Mouse (Mus musculus): Measurements from ENCODE around the gene Esf1. TPM values are rescaled to one million over a fixed set of nuclear protein-coding genes. Genes with fewer than 3 reads are reported as not detected.
A peak's percentile ranks its signal among the peaks of the same experiment; 100 is the strongest.
"Not testable (repeated sequence)": the region's sequence is repeated elsewhere in the genome, so short reads cannot be mapped to it uniquely, and the experiment has no call there.

Esf1 gene
- total RNA-seq, 2 experiments from 2014 or later = 21.0 to 26.4 TPM

GRCm38 (mm10) chr2:140097131-140097591 is 73.2 kb downstream of the Esf1 start:
- ATAC-seq (ENCODE audit: poor library complexity, severe bottlenecking) = peak; percentile 51; the same call in 1 of the 2 replicates

- ATAC-seq (ENCODE audit: poor library complexity, severe bottlenecking) = no peak
These were observed 74.3 kb downstream of the Esf1 start for GRCm38 (mm10) chr2:140096034-140096433.

DNA sequence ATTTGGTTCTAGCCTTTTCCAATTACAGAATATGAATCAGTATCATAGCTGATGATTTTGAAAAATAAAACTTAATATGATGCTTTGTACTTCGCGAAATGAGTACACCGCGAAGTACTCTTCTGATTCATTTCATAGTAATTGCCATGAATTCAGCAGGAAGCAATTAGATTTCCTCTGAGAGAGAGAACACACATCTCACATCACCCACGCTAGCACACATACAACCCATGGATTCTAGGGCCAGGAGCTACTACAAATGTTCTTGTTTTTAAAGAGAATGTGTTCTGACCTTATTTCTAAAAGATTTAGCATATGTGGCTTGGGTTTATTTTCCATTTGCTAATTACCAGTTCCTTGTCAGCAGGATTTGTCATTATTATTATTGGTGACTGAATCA is 76.9 kb downstream of the Esf1 start:
- ATAC-seq (ENCODE audit: poor library complexity, severe bottlenecking) = no peak

- no peak for ATAC-seq (ENCODE audit: poor library complexity, severe bottlenecking)
These were observed 86.1 kb downstream of the Esf1 start for GRCm38 (mm10) chr2:140084245-140084644.

DNA sequence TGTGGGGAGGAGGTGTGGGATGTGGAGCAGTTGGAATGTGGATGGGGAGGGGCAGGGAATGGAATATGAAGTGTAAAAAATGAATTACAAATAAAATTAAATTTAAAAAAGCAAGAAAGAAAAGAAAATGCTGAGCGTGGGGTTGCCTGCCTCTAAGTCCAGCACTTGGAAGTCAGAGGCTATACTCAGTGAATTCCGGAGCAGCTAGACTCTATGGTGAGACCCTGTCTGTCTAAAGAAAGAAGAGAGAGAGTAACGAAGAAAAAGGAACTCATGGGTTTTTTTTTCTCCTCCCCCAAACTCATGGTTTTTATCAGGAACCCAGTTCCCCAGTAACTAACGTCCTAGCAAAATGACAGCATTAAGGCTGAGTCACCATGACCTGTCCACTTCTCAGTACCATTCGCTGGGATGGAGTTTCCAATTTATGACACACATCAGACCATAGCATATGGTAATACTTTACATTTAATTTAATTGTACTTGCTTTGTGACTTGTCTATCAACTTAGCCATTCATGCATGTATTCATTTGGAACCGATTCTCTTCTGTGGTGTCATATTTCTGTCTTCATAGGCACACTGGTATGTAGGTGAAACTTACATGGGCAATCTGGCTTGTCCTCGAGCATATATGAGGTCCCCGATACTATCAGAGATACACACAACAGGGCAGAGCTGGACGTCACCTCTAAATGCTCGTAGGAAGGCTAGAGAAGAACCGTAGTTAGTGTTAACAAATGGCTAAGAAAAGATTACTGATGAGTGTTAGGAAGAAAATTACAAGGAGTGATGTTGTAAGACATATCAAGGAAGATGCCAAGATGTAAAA is 89.4 kb downstream of the Esf1 start:
- no peak for ATAC-seq (ENCODE audit: poor library complexity, severe bottlenecking)

DNA sequence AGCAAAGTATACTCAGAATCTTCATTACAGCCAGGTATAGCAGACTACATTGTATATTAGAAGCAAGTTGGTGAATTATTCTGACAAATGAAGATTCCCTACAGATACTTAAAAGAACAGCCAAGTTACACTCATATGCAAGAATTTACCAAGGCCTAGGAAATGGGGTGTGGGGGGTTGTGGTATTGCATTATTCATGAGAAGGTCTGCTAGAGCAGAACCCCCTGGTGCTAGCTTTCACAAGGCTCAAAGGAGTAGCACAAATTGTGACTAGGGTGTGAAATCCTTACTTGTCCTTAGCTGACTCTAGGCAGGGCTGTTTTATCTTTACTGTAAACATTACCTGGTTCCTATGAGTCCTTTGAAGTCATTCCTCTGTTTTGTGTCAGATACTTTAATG is 91.1 kb downstream of the Esf1 start:
- ATAC-seq (ENCODE audit: poor library complexity, severe bottlenecking) = not testable (repeated sequence)

GRCm38 (mm10) chr2:140078600-140079280 is 91.6 kb downstream of the Esf1 start:
- no peak for ATAC-seq (ENCODE audit: poor library complexity, severe bottlenecking)

- ATAC-seq (ENCODE audit: poor library complexity, severe bottlenecking) = no peak
These were observed 92.9 kb downstream of the Esf1 start for GRCm38 (mm10) chr2:140077476-140077875.

DNA sequence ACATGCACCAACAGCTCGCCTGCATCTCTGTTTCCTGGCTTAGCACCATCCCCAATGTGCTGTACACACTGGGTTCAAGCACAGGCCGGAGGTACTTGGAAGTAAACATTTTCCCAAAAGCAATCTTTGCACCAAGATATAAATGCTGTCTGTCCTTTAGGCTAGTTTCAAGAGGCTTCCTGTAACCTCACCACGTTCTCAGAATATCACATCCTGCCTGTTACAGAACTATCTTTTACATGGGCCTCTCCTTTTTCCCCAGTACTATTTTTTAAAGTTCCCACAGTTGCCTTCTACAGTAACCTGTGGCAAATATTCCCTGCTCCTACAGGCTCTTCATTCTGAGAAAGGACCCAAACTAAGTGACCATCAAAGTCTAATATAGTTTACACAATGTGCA is 95.2 kb downstream of the Esf1 start:
- ATAC-seq (ENCODE audit: poor library complexity, severe bottlenecking) = no peak

Other genes starting within 250 kb of the Esf1 start
- 6.6 TPM in 2 replicates for gene Tasp1, start 103.8 kb downstream of the Esf1 start, total RNA-seq (2015)
- 7.5 and 7.6 TPM in 2 replicates for gene Tasp1, start 103.8 kb downstream of the Esf1 start, total RNA-seq (2017)
- not detected in 2 replicates for gene Gm17374, start 18.5 kb downstream of the Esf1 start, total RNA-seq (2015)
- gene Gm17374, start 18.5 kb downstream of the Esf1 start, total RNA-seq (2017) = not detected in 2 replicates
- gene Ndufaf5, start 85 bp upstream of the Esf1 start, total RNA-seq (2015) = 11.7 and 12.9 TPM in 2 replicates
- gene Ndufaf5, start 85 bp upstream of the Esf1 start, total RNA-seq (2017) = 15.9 and 18.4 TPM in 2 replicates
- gene Sel1l2, start 219.1 kb upstream of the Esf1 start, total RNA-seq (2015) = not detected in 2 replicates
- gene Sel1l2, start 219.1 kb upstream of the Esf1 start, total RNA-seq (2017) = not detected in 2 replicates
- gene Macrod2, start 224.7 kb upstream of the Esf1 start, total RNA-seq (2015) = 0.31 and 2.4 TPM in 2 replicates
- 1.7 and 2.7 TPM in 2 replicates for gene Macrod2, start 224.7 kb upstream of the Esf1 start, total RNA-seq (2017)

Data from megakaryocyte, adult 5-6 weeks (primary cell).